Mouse (Mus musculus): ENCODE measurements around the gene Abhd6. TPM values are rescaled to one million over a fixed set of nuclear protein-coding genes. Genes with fewer than 3 reads are reported as not detected.

Abhd6 gene
- polyA plus RNA-seq, 1 experiment from 2014 or later: 12.5 TPM

- no peak for ATAC-seq (ENCODE audit: low read depth)
- Histone ChIP-seq H3K27me3 (ENCODE audit: control insufficient read depth, insufficient read depth, low read depth, low read length) (no peaks in the 10 kb centered on the region), H3K9me3 (ENCODE audit: control insufficient read depth, low read length) (no peaks in the 10 kb centered on the region), H3K4me3 (ENCODE audit: low read length) (no peak overlapping the region), H3K27ac (ENCODE audit: low read length) (no peak overlapping the region), H3K4me2 (ENCODE audit: low read depth, low read length) (no peak overlapping the region), H3K36me3 (ENCODE audit: control insufficient read depth, insufficient read depth, low read length) (no peaks in the 10 kb centered on the region), H3K9ac (ENCODE audit: low read length) (no peak overlapping the region), H3K4me1 (replicated peaks; ENCODE audit: control insufficient read depth, insufficient read depth, low read length) (no peaks in the 10 kb centered on the region)
- WGBS: 53% methylated on average over 4 of the region's 4 CpGs
These were observed 27.8 kb downstream of the Abhd6 start for GRCm38 (mm10) chr14:8030535-8030934.

GRCm38 (mm10) chr14:8032087-8032944, 29.6 kb downstream of the Abhd6 start:
- ATAC-seq (ENCODE audit: low read depth): no peak
- Histone ChIP-seq H3K4me1 (replicated peaks; ENCODE audit: control insufficient read depth, insufficient read depth, low read length) (no peaks in the 10 kb centered on the region), H3K36me3 (ENCODE audit: control insufficient read depth, insufficient read depth, low read length) (no peaks in the 10 kb centered on the region), H3K4me3 (ENCODE audit: low read length) (no peak overlapping the region), H3K27ac (ENCODE audit: low read length) (no peak overlapping the region), H3K9me3 (ENCODE audit: control insufficient read depth, low read length) (no peaks in the 10 kb centered on the region), H3K27me3 (ENCODE audit: control insufficient read depth, insufficient read depth, low read depth, low read length) (no peaks in the 10 kb centered on the region), H3K4me2 (ENCODE audit: low read depth, low read length) (no peak overlapping the region), H3K9ac (ENCODE audit: low read length) (no peak overlapping the region)
- 72% methylated on average over 13 of the region's 13 CpGs for WGBS

GRCm38 (mm10) chr14:8034561-8034960, 31.9 kb downstream of the Abhd6 start:
- no peak overlapping the region for H3K4me2 ChIP-seq (ENCODE audit: low read depth, low read length)
- no peak overlapping the region for H3K9ac ChIP-seq (ENCODE audit: low read length)
- H3K9me3 ChIP-seq (ENCODE audit: control insufficient read depth, low read length): no peaks in the 10 kb centered on the region
- ATAC-seq (ENCODE audit: low read depth): no peak
- H3K36me3 ChIP-seq (ENCODE audit: control insufficient read depth, insufficient read depth, low read length): no peaks in the 10 kb centered on the region
- no peak overlapping the region for H3K4me3 ChIP-seq (ENCODE audit: low read length)
- no peaks in the 10 kb centered on the region for H3K27me3 ChIP-seq (ENCODE audit: control insufficient read depth, insufficient read depth, low read depth, low read length)
- 49% methylated on average over 5 of the region's 5 CpGs for WGBS
- no peaks in the 10 kb centered on the region for H3K4me1 ChIP-seq (replicated peaks; ENCODE audit: control insufficient read depth, insufficient read depth, low read length)
- no peak overlapping the region for H3K27ac ChIP-seq (ENCODE audit: low read length)

- no peaks in the 10 kb centered on the region for H3K36me3 ChIP-seq (ENCODE audit: control insufficient read depth, insufficient read depth, low read length)
- H3K4me2 ChIP-seq (ENCODE audit: low read depth, low read length): no peak overlapping the region
- WGBS: 66% methylated on average over 6 of the region's 6 CpGs
- H3K4me1 ChIP-seq (replicated peaks; ENCODE audit: control insufficient read depth, insufficient read depth, low read length): no peaks in the 10 kb centered on the region
- H3K4me3 ChIP-seq (ENCODE audit: low read length): no peak overlapping the region
- no peak for ATAC-seq (ENCODE audit: low read depth)
- H3K27me3 ChIP-seq (ENCODE audit: control insufficient read depth, insufficient read depth, low read depth, low read length): no peaks in the 10 kb centered on the region
- H3K9me3 ChIP-seq (ENCODE audit: control insufficient read depth, low read length): no peaks in the 10 kb centered on the region
- no peak overlapping the region for H3K27ac ChIP-seq (ENCODE audit: low read length)
- H3K9ac ChIP-seq (ENCODE audit: low read length): no peak overlapping the region
These were observed 33.2 kb downstream of the Abhd6 start for GRCm38 (mm10) chr14:8035951-8036350.

- Histone ChIP-seq H3K4me3 (ENCODE audit: low read length) (no peak overlapping the region), H3K4me2 (ENCODE audit: low read depth, low read length) (no peak overlapping the region), H3K9me3 (ENCODE audit: control insufficient read depth, low read length) (no peaks in the 10 kb centered on the region), H3K27ac (ENCODE audit: low read length) (no peak overlapping the region), H3K36me3 (ENCODE audit: control insufficient read depth, insufficient read depth, low read length) (no peaks in the 10 kb centered on the region), H3K9ac (ENCODE audit: low read length) (no peak overlapping the region), H3K27me3 (ENCODE audit: control insufficient read depth, insufficient read depth, low read depth, low read length) (no peaks in the 10 kb centered on the region), H3K4me1 (replicated peaks; ENCODE audit: control insufficient read depth, insufficient read depth, low read length) (no peaks in the 10 kb centered on the region)
- 75% methylated on average over 5 of the region's 5 CpGs for WGBS
- ATAC-seq (ENCODE audit: low read depth): no peak
These were observed 33.7 kb downstream of the Abhd6 start for GRCm38 (mm10) chr14:8036406-8036805.

GRCm38 (mm10) chr14:8038150-8038549, 35.4 kb downstream of the Abhd6 start:
- no peak for ATAC-seq (ENCODE audit: low read depth)
- no peak overlapping the region for H3K9ac ChIP-seq (ENCODE audit: low read length)
- no peak overlapping the region for H3K4me3 ChIP-seq (ENCODE audit: low read length)
- no peaks in the 10 kb centered on the region for H3K36me3 ChIP-seq (ENCODE audit: control insufficient read depth, insufficient read depth, low read length)
- no peaks in the 10 kb centered on the region for H3K4me1 ChIP-seq (replicated peaks; ENCODE audit: control insufficient read depth, insufficient read depth, low read length)
- 65% methylated on average over 5 of the region's 5 CpGs for WGBS
- no peak overlapping the region for H3K27ac ChIP-seq (ENCODE audit: low read length)
- H3K9me3 ChIP-seq (ENCODE audit: control insufficient read depth, low read length): no peaks in the 10 kb centered on the region
- no peak overlapping the region for H3K4me2 ChIP-seq (ENCODE audit: low read depth, low read length)
- no peaks in the 10 kb centered on the region for H3K27me3 ChIP-seq (ENCODE audit: control insufficient read depth, insufficient read depth, low read depth, low read length)

GRCm38 (mm10) chr14:8038791-8039448, 36.2 kb downstream of the Abhd6 start:
- Histone ChIP-seq H3K9me3 (ENCODE audit: control insufficient read depth, low read length) (no peaks in the 10 kb centered on the region), H3K4me3 (ENCODE audit: low read length) (no peak overlapping the region), H3K27ac (ENCODE audit: low read length) (peak overlapping the region; percentile 49), H3K36me3 (ENCODE audit: control insufficient read depth, insufficient read depth, low read length) (no peaks in the 10 kb centered on the region), H3K4me1 (replicated peaks; ENCODE audit: control insufficient read depth, insufficient read depth, low read length) (no peaks in the 10 kb centered on the region), H3K27me3 (ENCODE audit: control insufficient read depth, insufficient read depth, low read depth, low read length) (no peaks in the 10 kb centered on the region), H3K9ac (ENCODE audit: low read length) (no peak overlapping the region), H3K4me2 (ENCODE audit: low read depth, low read length) (no peak overlapping the region)
- ATAC-seq (ENCODE audit: low read depth): peak; percentile 97
- WGBS: 57% methylated on average over 7 of the region's 7 CpGs

- Histone ChIP-seq H3K9me3 (ENCODE audit: control insufficient read depth, low read length) (no peaks in the 10 kb centered on the region), H3K27me3 (ENCODE audit: control insufficient read depth, insufficient read depth, low read depth, low read length) (no peaks in the 10 kb centered on the region), H3K4me3 (ENCODE audit: low read length) (no peak overlapping the region), H3K9ac (ENCODE audit: low read length) (no peak overlapping the region), H3K36me3 (ENCODE audit: control insufficient read depth, insufficient read depth, low read length) (no peaks in the 10 kb centered on the region), H3K27ac (ENCODE audit: low read length) (no peak overlapping the region), H3K4me2 (ENCODE audit: low read depth, low read length) (no peak overlapping the region), H3K4me1 (replicated peaks; ENCODE audit: control insufficient read depth, insufficient read depth, low read length) (no peaks in the 10 kb centered on the region)
- no peak for ATAC-seq (ENCODE audit: low read depth)
- WGBS: 58% methylated on average over 3 of the region's 3 CpGs
These were observed 37.5 kb downstream of the Abhd6 start for GRCm38 (mm10) chr14:8040179-8040578.

GRCm38 (mm10) chr14:8040911-8041678, 38.4 kb downstream of the Abhd6 start:
- H3K4me3 ChIP-seq (ENCODE audit: low read length): no peak overlapping the region
- no peaks in the 10 kb centered on the region for H3K36me3 ChIP-seq (ENCODE audit: control insufficient read depth, insufficient read depth, low read length)
- H3K27me3 ChIP-seq (ENCODE audit: control insufficient read depth, insufficient read depth, low read depth, low read length): no peaks in the 10 kb centered on the region
- H3K9me3 ChIP-seq (ENCODE audit: control insufficient read depth, low read length): no peaks in the 10 kb centered on the region
- 86% methylated on average over 12 of the region's 12 CpGs for WGBS
- H3K4me2 ChIP-seq (ENCODE audit: low read depth, low read length): no peak overlapping the region
- H3K4me1 ChIP-seq (replicated peaks; ENCODE audit: control insufficient read depth, insufficient read depth, low read length): no peaks in the 10 kb centered on the region
- H3K9ac ChIP-seq (ENCODE audit: low read length): no peak overlapping the region
- no peak for ATAC-seq (ENCODE audit: low read depth)
- H3K27ac ChIP-seq (ENCODE audit: low read length): no peak overlapping the region

Measured in lung, embryonic 16.5 days (tissue).